Mouse (Mus musculus) kidney, postnatal 10 days (tissue): Measurements from ENCODE around the gene Tm9sf4.

ENCODE experiments used
- DNase-seq: peaks from one replicate; pipeline ENCODE4 v3.0.0; 2021; ENCODE audit warnings: mixed read lengths

The Tm9sf4 gene

GRCm38 (mm10) chr2:153160844-153161683, at the start of gene Tm9sf4:
Gene Tm9sf4 (plus strand): TSS chr2:153161303.
- DNase-seq: peak; percentile 95

DNA sequence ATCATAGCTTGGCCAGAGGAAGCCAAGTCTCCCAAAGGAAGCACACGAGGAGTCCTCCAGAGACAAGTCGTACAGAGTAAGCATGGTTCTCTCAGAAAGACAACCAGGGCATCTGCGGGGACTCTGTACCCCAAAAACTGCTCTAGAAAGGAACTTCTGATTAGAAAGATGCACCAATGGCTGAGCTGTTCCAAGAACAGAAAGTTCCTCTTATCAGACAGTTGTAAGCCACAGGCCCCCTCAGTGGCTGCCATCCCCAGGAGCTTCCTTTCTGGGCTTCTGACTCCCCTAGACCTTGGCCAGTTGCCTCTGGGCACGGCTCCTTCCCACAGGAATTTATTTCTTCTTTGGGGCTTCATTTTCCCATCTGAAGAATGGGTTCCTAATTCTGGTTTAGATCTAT, 45.4 kb upstream of the Tm9sf4 start:
- DNase-seq: no peak

DNA sequence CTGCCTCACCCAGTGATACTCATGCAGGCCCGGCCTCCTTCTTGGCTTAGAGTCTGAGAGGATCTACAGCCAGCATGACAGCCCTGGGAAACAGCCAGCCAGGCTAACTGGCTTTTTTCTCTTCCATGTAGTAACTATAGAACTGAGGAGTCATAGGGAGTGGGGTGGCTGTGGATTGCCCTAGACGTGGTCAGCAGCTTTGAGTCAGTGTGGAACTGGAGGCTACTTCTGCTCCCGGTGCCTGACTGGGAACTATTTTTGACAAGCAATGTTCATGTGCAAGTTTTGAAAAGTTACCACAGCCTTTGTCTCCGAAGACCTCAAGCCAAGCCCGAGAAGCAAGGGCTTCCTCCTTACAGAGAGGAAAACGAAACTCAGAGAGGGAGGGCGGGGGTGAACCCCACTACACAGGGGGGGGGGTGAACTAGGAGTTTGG, 44.0 kb upstream of the Tm9sf4 start:
- DNase-seq: peak; percentile 14

GRCm38 (mm10) chr2:153119488-153119887, 41.6 kb upstream of the Tm9sf4 start:
- no peak for DNase-seq

GRCm38 (mm10) chr2:153120126-153120525, 41.0 kb upstream of the Tm9sf4 start:
- no peak for DNase-seq

- DNase-seq: no peak
These were observed 39.1 kb upstream of the Tm9sf4 start for GRCm38 (mm10) chr2:153121821-153122615.

GRCm38 (mm10) chr2:153122701-153123100, 38.4 kb upstream of the Tm9sf4 start:
- DNase-seq: no peak

DNA sequence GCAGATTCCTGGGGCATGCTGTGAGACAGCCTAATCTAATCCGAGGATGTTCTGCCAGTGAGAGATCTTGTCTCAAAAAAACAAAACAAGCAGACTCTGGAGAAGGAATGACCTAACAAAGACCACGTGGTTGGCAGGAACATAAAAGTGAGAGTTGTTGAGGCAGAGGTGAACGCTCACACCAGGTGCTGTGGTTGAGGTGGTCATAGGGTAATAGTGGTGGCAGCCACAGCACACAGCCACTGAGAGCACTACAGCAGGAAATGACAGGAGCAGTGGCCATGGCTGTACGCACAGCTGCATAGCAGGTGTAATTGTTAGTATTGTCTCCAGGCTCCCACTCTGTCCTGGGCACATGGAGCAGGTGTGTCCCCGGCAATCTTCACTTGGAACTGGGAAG, 35.2 kb upstream of the Tm9sf4 start:
- DNase-seq: no peak

DNA sequence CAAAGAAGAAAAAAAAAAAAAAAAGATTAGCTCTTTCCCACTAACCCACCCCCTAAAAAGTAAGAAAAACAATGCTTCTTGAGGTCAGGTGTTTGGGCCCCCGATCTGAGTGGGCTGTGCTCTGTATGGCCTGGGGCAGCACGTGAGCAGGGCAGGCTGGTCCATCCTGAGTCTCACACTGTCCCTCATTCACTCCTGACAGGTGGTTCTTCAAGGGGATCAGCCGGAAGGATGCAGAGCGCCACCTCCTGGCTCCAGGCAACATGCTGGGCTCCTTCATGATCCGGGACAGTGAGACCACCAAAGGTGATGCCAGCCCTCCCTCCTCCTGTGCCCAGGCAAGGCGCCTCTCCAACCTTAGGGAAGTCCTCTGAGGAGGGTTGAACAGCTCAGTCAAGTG, 30.1 kb upstream of the Tm9sf4 start:
- DNase-seq: peak; percentile 52

GRCm38 (mm10) chr2:153134237-153134636, 26.9 kb upstream of the Tm9sf4 start:
- peak; percentile 21 for DNase-seq

GRCm38 (mm10) chr2:153136211-153136610, 24.9 kb upstream of the Tm9sf4 start:
- DNase-seq: no peak

- DNase-seq: no peak
These were observed 21.9 kb upstream of the Tm9sf4 start for GRCm38 (mm10) chr2:153139158-153139557.

DNA sequence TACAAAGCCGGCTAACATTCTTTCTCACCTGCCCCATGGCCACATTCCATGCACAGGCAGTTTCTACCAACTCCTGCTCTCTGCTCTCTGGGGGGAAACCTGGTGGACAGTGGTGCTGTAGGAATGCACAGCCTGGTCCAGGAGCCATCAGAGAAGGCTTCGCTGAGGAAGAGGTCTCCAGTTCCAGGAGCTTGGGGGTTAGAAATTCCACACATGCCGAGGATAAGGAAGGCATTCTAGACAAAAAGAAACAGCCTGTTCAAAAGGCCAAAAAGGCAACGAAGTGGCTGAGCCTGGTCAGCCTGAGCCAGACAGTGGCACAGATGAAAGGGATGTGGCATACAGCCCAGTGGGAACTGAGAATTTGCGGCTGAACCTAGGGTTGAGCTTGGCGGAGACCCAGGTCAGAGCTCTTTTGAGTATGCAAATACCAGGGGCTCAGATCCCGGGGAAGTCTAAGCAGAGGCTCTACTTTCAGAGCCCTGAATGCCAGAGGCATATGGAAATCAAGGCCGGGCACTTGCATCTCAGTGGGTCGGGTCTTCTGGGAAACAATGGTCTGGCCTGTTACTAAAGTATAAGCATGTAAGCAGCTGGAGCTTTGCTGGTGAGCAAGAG, 21.0 kb upstream of the Tm9sf4 start:
- DNase-seq: peak; percentile 27

GRCm38 (mm10) chr2:153142620-153143199, 18.4 kb upstream of the Tm9sf4 start:
- DNase-seq: peak; percentile 66

- DNase-seq: no peak
These were observed 15.8 kb upstream of the Tm9sf4 start for GRCm38 (mm10) chr2:153145346-153145745.

GRCm38 (mm10) chr2:153147236-153147635, 13.9 kb upstream of the Tm9sf4 start:
- DNase-seq: no peak

- DNase-seq: peak; percentile 80
These were observed 13.4 kb upstream of the Tm9sf4 start for GRCm38 (mm10) chr2:153147715-153148114.

GRCm38 (mm10) chr2:153149742-153150141, 11.4 kb upstream of the Tm9sf4 start:
- DNase-seq: no peak

GRCm38 (mm10) chr2:153151026-153151425, 10.1 kb upstream of the Tm9sf4 start:
- no peak for DNase-seq

DNA sequence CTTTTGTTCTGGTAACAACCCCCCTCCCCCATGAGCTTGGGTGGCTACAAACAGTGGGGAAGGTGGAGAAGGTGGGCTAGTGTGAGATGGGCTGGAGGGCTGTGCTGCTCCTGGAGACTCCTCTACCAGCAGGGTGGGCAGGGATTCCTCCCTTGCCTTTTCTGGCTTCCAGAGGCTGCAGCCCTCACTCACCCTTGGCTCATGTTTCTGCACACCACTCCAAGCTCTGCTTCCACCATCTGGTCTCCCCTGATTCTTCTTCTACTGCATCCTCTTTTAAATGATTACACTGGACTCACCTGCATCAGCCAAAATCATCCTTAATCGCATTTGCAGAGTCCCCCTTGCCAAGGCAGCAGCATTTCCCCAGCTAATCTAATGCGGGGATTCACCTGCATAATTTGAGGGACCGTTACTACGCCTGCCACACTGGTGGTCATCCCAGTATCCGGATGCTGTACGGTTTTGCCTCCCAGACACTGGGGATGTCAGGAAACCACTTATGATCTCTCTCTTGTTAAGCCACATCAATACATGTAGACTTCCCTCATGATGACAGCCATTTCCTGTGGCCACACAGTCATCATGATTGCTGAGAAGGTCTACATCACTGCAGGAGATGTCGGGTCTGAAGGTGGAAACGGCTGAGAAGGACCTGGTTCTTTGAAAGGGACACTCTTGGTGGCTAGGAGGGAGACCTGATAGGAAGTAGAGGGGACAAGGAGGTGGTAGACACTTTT, 9.0 kb upstream of the Tm9sf4 start:
- DNase-seq: no peak

- DNase-seq: no peak
These were observed 8.1 kb upstream of the Tm9sf4 start for GRCm38 (mm10) chr2:153153033-153153450.

DNA sequence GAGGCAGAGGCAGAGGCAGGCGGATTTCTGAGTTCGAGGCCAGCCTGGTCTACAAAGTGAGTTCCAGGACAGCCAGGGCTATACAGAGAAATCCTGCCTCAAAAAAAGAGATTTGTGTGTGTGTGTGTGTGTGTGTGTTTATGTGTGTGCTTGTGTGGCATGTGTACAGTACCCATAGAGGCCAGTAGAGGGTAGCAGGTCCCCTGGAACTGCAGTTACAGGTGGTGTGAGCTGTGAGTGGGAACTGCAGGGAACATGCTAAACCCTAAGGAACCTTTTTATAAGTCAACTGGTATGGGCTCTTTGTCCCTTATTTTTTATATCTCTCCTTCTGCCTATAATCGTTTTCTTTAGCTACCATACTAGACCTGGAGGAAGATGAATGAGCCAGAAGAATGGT, 3.8 kb upstream of the Tm9sf4 start:
- DNase-seq: no peak
